Mouse (Mus musculus): ENCODE measurements around the gene Them4.

DNA sequence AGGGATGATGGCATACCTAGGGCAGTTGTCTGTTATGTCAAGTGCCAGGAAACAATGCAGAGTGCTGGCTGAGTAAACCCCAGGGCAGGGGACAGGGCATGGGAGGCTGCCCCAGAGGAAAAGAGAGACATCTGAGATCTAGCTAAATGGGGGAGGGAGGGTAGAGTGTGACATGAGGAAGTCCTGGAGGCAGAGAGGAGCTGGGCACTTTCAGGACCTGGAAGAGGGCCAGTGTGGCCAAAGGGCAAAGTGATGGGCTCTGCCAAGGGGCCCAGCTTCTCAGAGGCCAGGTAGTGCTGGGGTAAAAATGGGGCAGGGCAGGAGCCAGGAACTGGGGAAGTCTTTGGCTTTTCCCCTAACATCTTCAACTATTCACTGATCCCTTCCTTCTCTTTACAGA, 64.7 kb downstream of the Them4 start:
- TF ChIP-seq CTCF (IDR thresholded peaks at IDR 0.05; ENCODE audit: insufficient read depth, low read length) (no peak), POLR2A (IDR thresholded peaks at IDR 0.05; ENCODE audit: borderline replicate concordance, extremely low read depth, low read depth, low read length) (no peak)
